Comparison of ENCODE assay signal across 10 mouse cellular contexts in genomic region chr10:70963599-70964193, GRCm38 (mm10).
DNase-seq lines count a peak whose midpoint lies in the region; ATAC-seq and TF ChIP-seq lines count a peak whose summit lies in the region.
"Had no signal": no experiment of that assay in that cellular context is flagged by ENCODE, and none has a peak within 500 bp of the region (broad histone marks: within the 10 kb centered on the region; RNA-seq: fewer than 3 reads in every experiment).

No protein-coding gene starts in this region.

- peak in 1 of 2 experiments; percentile 6 for DNase-seq in heart, adult 2 months
- peak; percentile 36 for DNase-seq in testis, postnatal 10 days (ENCODE audit: low spot score)
- no peak for DNase-seq in testis, postnatal 14 days (ENCODE audit: low spot score)
- DNase-seq in cerebellum, adult 9-11 months = peak; percentile 9
- DNase-seq in large intestine, adult 2 months (ENCODE audit: low read depth, low spot score) = peak; percentile 31
- no peak for DNase-seq in yolk sac, embryonic 10.5 days (ENCODE audit: low spot score)
- DNase-seq in urinary bladder, postnatal 4 days (ENCODE audit: low spot score in 2 of 2) = no peak

- 52% methylated on average over 8 of the region's 8 CpGs for WGBS in heart, adult 2 months
- 46% methylated on average over 8 of the region's 8 CpGs for WGBS in heart, embryonic 11.5 days (ENCODE audit: insufficient replicate concordance)
- 62% methylated on average over 8 of the region's 8 CpGs for WGBS in large intestine, adult 2 months

- no peaks in the 10 kb centered on the region for H3K9me3 ChIP-seq in heart, embryonic 11.5 days (replicated peaks; ENCODE audit: control insufficient read depth, low read length)
- H3K9me3 ChIP-seq: limb, embryonic 12.5 days; stomach, embryonic 15.5 days had no signal

- no peak for TF ChIP-seq EP300 in heart, adult 2 months (IDR thresholded peaks at IDR 0.05; ENCODE audit: insufficient read depth, low read depth, low read length)

- TF ChIP-seq CTCF in heart, adult 2 months (IDR thresholded peaks at IDR 0.05) = peak; percentile 88

- no peaks in the 10 kb centered on the region for H3K79me2 ChIP-seq in heart, adult 2 months (replicated peaks; ENCODE audit: control insufficient read depth, insufficient read depth, low read length)

- H3K4me2 ChIP-seq in heart, embryonic 11.5 days = no peak overlapping the region
- H3K4me2 ChIP-seq: limb, embryonic 12.5 days; stomach, embryonic 15.5 days had no signal

- no peak for TF ChIP-seq POLR2A in heart, adult 2 months (IDR thresholded peaks at IDR 0.05; ENCODE audit: insufficient read depth, low read depth, low read length)

- intact Hi-C loops in heart, adult 2 months (cut with DNase I) = loop anchor here (2.0 to 10.0 kb wide), 7 partner anchors 161 to 646 kb away; partner anchors contain the start of gene Bicc1

- H3K36me3 ChIP-seq in heart, adult 2 months (ENCODE audit: control insufficient read depth, insufficient read depth, low read length) = no peaks in the 10 kb centered on the region
- no peaks in the 10 kb centered on the region for H3K36me3 ChIP-seq in heart, embryonic 11.5 days (ENCODE audit: control insufficient read depth, insufficient read depth, low read length)
- H3K36me3 ChIP-seq: limb, embryonic 12.5 days; stomach, embryonic 15.5 days had no signal

- no peaks in the 10 kb centered on the region for H3K27me3 ChIP-seq in heart, adult 2 months (ENCODE audit: control insufficient read depth, insufficient read depth, low read length)
- H3K27me3 ChIP-seq in heart, embryonic 11.5 days (ENCODE audit: control insufficient read depth, insufficient read depth, low read length) = no peaks in the 10 kb centered on the region
- H3K27me3 ChIP-seq: limb, embryonic 12.5 days; stomach, embryonic 15.5 days had no signal

- H3K4me3 ChIP-seq in heart, adult 2 months = no peak overlapping the region
- no peak overlapping the region for H3K4me3 ChIP-seq in heart, embryonic 11.5 days (ENCODE audit: low read depth, low read length)
- H3K4me3 ChIP-seq: limb, embryonic 12.5 days; stomach, embryonic 15.5 days had no signal

- no peak for ATAC-seq in heart, embryonic 11.5 days (replicated peaks; ENCODE audit: insufficient number of reproducible peaks, low FRiP score, low TSS enrichment)

- no peaks in the 10 kb centered on the region; the same call in 1 of the 2 replicates for H3K4me1 ChIP-seq in heart, adult 2 months (ENCODE audit: control insufficient read depth, insufficient read depth, low read length)
- H3K4me1 ChIP-seq in heart, embryonic 11.5 days (ENCODE audit: control insufficient read depth, insufficient read depth, low read length) = 0 out of 2 replicates have a peak, but pooled peaks cover 3% of the 10 kb centered on the region

- H3K9ac ChIP-seq in heart, adult 2 months (ENCODE audit: low read depth, low read length) = no peak overlapping the region
- no peak overlapping the region for H3K9ac ChIP-seq in heart, embryonic 11.5 days (ENCODE audit: low read depth, low read length)
- H3K9ac ChIP-seq: limb, embryonic 12.5 days; stomach, embryonic 15.5 days had no signal

- no peak overlapping the region for H3K27ac ChIP-seq in heart, adult 2 months
- H3K27ac ChIP-seq in heart, embryonic 11.5 days (ENCODE audit: low read depth, low read length) = no peak overlapping the region
- H3K27ac ChIP-seq: limb, embryonic 12.5 days; stomach, embryonic 15.5 days had no signal

Comparison
In these comparisons a context has a peak if more than half of its experiments do, and no peak if none do; other contexts are left out.
1. DNase-seq: peak in testis, postnatal 10 days (single experiment), cerebellum, adult 9-11 months (single experiment) and large intestine, adult 2 months (single experiment); none in testis, postnatal 14 days (single experiment), yolk sac, embryonic 10.5 days (single experiment) and urinary bladder, postnatal 4 days (0 of 2).